Mouse (Mus musculus) heart, adult 18-20 months (tissue): Measurements from ENCODE around the gene Dgkb. TPM values are rescaled to one million over a fixed set of nuclear protein-coding genes. Genes with fewer than 3 reads are reported as not detected.

Experiments used
- DNase-seq, 2 experiments: peaks; one replicate each; pipeline ENCODE4 v3.0.0; 2021 to 2022; ENCODE audit warnings: mixed read lengths in 1 of 2
- total RNA-seq, 2 experiments: library from RNA; stranded (reverse); gene quantifications; 2 replicates each; pipeline ENCODE4 v1.2.3; 2021

Gene Dgkb
- total RNA-seq, 2 experiments from 2014 or later = 0.74 to 0.87 TPM

GRCm38 (mm10) chr12:38596416-38597062 is 779.0 kb downstream of the Dgkb start:
- no peak for DNase-seq

- DNase-seq = no peak
These were observed 780.6 kb downstream of the Dgkb start for GRCm38 (mm10) chr12:38598096-38598495.

GRCm38 (mm10) chr12:38600165-38600845 is 782.8 kb downstream of the Dgkb start:
- no peak for DNase-seq

GRCm38 (mm10) chr12:38608104-38608503 is 790.6 kb downstream of the Dgkb start:
- DNase-seq = no peak

GRCm38 (mm10) chr12:38668265-38668664 is 850.7 kb downstream of the Dgkb start:
- DNase-seq = no peak
